Comparison of ENCODE assay signal across 11 mouse cellular contexts in genomic region chr12:51058104-51058503, GRCm38 (mm10).
A peak's percentile ranks its signal among the peaks of the same experiment; 100 is the strongest.
DNase-seq lines count a peak whose midpoint lies in the region; ATAC-seq and TF ChIP-seq lines count a peak whose summit lies in the region.
"Had no signal": no experiment of that assay in that cellular context is flagged by ENCODE, and none has a peak within 500 bp of the region (broad histone marks: within the 10 kb centered on the region; RNA-seq: fewer than 3 reads in every experiment).

No protein-coding gene starts in this region.

- TF ChIP-seq CTCF in kidney, adult 2 months (conservative IDR thresholded peaks at IDR 0.05; ENCODE audit: insufficient read depth, insufficient read length, low read depth, low read length): no peak
- no peak for TF ChIP-seq CTCF in E14TG2a.4 (conservative IDR thresholded peaks at IDR 0.05; ENCODE audit: low read length)

- H3K27me3 ChIP-seq in heart, embryonic 10.5 days (ENCODE audit: insufficient read depth, poor library complexity, severe bottlenecking): no peaks in the 10 kb centered on the region
- no peaks in the 10 kb centered on the region for H3K27me3 ChIP-seq in kidney, embryonic 15.5 days
- H3K27me3 ChIP-seq in kidney, adult 2 months (replicated peaks; ENCODE audit: control insufficient read depth, insufficient read depth, low read length): no peaks in the 10 kb centered on the region
- H3K27me3 ChIP-seq in E14TG2a.4 (ENCODE audit: insufficient read depth, low read length): no peaks in the 10 kb centered on the region; the same call in 1 of the 2 replicates
- no peaks in the 10 kb centered on the region for H3K27me3 ChIP-seq in hindbrain, embryonic 16.5 days (replicated peaks; ENCODE audit: control insufficient read depth, insufficient read depth, low read length)
- no peaks in the 10 kb centered on the region for H3K27me3 ChIP-seq in liver, embryonic 12.5 days (replicated peaks)

- H3K4me2 ChIP-seq in kidney, embryonic 15.5 days: peak overlapping the region; percentile 55
- H3K4me2 ChIP-seq in hindbrain, embryonic 16.5 days (ENCODE audit: low read length): no peak overlapping the region
- H3K4me2 ChIP-seq in liver, embryonic 12.5 days: no peak overlapping the region

- H3K9me3 ChIP-seq in heart, embryonic 10.5 days: no peaks in the 10 kb centered on the region
- no peaks in the 10 kb centered on the region for H3K9me3 ChIP-seq in kidney, embryonic 15.5 days (replicated peaks)
- no peaks in the 10 kb centered on the region for H3K9me3 ChIP-seq in E14TG2a.4 (ENCODE audit: low read length)
- H3K9me3 ChIP-seq in hindbrain, embryonic 16.5 days (ENCODE audit: control insufficient read depth, low read length): no peaks in the 10 kb centered on the region
- no peaks in the 10 kb centered on the region for H3K9me3 ChIP-seq in liver, embryonic 12.5 days (replicated peaks)

- ATAC-seq in kidney, embryonic 15.5 days (replicated peaks; ENCODE audit: low FRiP score): no peak
- ATAC-seq in hindbrain, embryonic 16.5 days: peak; percentile 40
- ATAC-seq in liver, embryonic 12.5 days: no peak

- peaks cover 7% of the 10 kb centered on the region; the same call in 1 of the 2 replicates for H3K4me1 ChIP-seq in heart, embryonic 10.5 days
- 0 out of 2 replicates have a peak, but pooled peaks cover 5% of the 10 kb centered on the region for H3K4me1 ChIP-seq in kidney, embryonic 15.5 days
- H3K4me1 ChIP-seq in kidney, adult 2 months (ENCODE audit: control insufficient read depth, insufficient read depth, low read length): no peaks in the 10 kb centered on the region
- H3K4me1 ChIP-seq in E14TG2a.4 (replicated peaks; ENCODE audit: low read depth, low read length): peaks cover 10% of the 10 kb centered on the region
- peaks cover 4% of the 10 kb centered on the region; the same call in 1 of the 2 replicates for H3K4me1 ChIP-seq in hindbrain, embryonic 16.5 days (ENCODE audit: control insufficient read depth, insufficient read depth, low read depth, low read length)
- H3K4me1 ChIP-seq in liver, embryonic 12.5 days: no peaks in the 10 kb centered on the region

- H3K36me3 ChIP-seq in heart, embryonic 10.5 days: no peaks in the 10 kb centered on the region
- no peaks in the 10 kb centered on the region for H3K36me3 ChIP-seq in kidney, embryonic 15.5 days
- no peaks in the 10 kb centered on the region for H3K36me3 ChIP-seq in kidney, adult 2 months (ENCODE audit: control insufficient read depth, insufficient read depth, low read length)
- no peaks in the 10 kb centered on the region for H3K36me3 ChIP-seq in E14TG2a.4 (ENCODE audit: insufficient read depth, low read length)
- no peaks in the 10 kb centered on the region for H3K36me3 ChIP-seq in hindbrain, embryonic 16.5 days (ENCODE audit: control insufficient read depth, insufficient read depth, low read length)
- H3K36me3 ChIP-seq in liver, embryonic 12.5 days: no peaks in the 10 kb centered on the region

- peak overlapping the region; percentile 54 for H3K4me3 ChIP-seq in heart, embryonic 10.5 days
- peak overlapping the region; percentile 30 for H3K4me3 ChIP-seq in kidney, embryonic 15.5 days (replicated peaks)
- no peak overlapping the region for H3K4me3 ChIP-seq in kidney, adult 2 months (ENCODE audit: insufficient read depth, low read depth, low read length)
- 0 out of 2 replicates have a peak overlapping the region, but pooled peaks have one; percentile 7 for H3K4me3 ChIP-seq in E14TG2a.4 (replicated peaks; ENCODE audit: low read length)
- H3K4me3 ChIP-seq in hindbrain, embryonic 16.5 days (ENCODE audit: low read length): no peak overlapping the region
- no peak overlapping the region for H3K4me3 ChIP-seq in liver, embryonic 12.5 days

- no peak for TF ChIP-seq POLR2A in kidney, adult 2 months (IDR thresholded peaks at IDR 0.05; ENCODE audit: low read depth, low read length)

- peak overlapping the region; percentile 82 for H3K27ac ChIP-seq in heart, embryonic 10.5 days
- no peak overlapping the region for H3K27ac ChIP-seq in kidney, embryonic 15.5 days
- no peak overlapping the region for H3K27ac ChIP-seq in kidney, adult 2 months (ENCODE audit: insufficient read depth, low read depth, low read length)
- no peak overlapping the region for H3K27ac ChIP-seq in hindbrain, embryonic 16.5 days (ENCODE audit: low read depth, low read length)
- no peak overlapping the region for H3K27ac ChIP-seq in liver, embryonic 12.5 days
- H3K27ac ChIP-seq: macrophage had no signal

- no peak overlapping the region for H3K9ac ChIP-seq in kidney, embryonic 15.5 days
- H3K9ac ChIP-seq in hindbrain, embryonic 16.5 days (ENCODE audit: low read depth, low read length): no peak overlapping the region
- H3K9ac ChIP-seq in liver, embryonic 12.5 days: no peak overlapping the region

- 57% methylated on average over 10 of the region's 10 CpGs for WGBS in heart, embryonic 10.5 days
- WGBS in kidney, embryonic 15.5 days: 24% methylated on average over 10 of the region's 10 CpGs
- 39% methylated on average over 10 of the region's 10 CpGs for whole genome bisulfite sequencing in kidney, adult 2 months
- 61% methylated on average over 10 of the region's 10 CpGs for WGBS in hindbrain, embryonic 16.5 days
- WGBS in liver, embryonic 12.5 days (ENCODE audit: insufficient replicate concordance): 48% methylated on average over 10 of the region's 10 CpGs

- no peak for DNase-seq in heart, embryonic 10.5 days (ENCODE audit: low spot score)
- DNase-seq in heart, postnatal 4 days: no peak
- DNase-seq in kidney, adult 2 months: no peak
- DNase-seq in adipocyte (ENCODE audit: low spot score): no peak
- DNase-seq: gastrocnemius, postnatal 36 days; kidney, adult 9 months had no signal

Comparison
In these comparisons a context has a peak if more than half of its experiments do, and no peak if none do; other contexts are left out.
1. H3K4me3 ChIP-seq: peak in heart, embryonic 10.5 days (single experiment), kidney, embryonic 15.5 days (single experiment) and E14TG2a.4 (single experiment); none in kidney, adult 2 months (single experiment), hindbrain, embryonic 16.5 days (single experiment) and liver, embryonic 12.5 days (single experiment).